Mouse (Mus musculus) gastrocnemius, postnatal 36 days (tissue): ENCODE data around the gene Trnau1ap. TPM values are rescaled to one million over a fixed set of nuclear protein-coding genes. Genes with fewer than 3 reads are reported as not detected.

Experiments
- DNase-seq, 2 experiments: peaks; one replicate each; pipeline ENCODE4 v3.0.0; 2022
- intact Hi-C: fragments of 180-260 bp; cut with DNase I; formaldehyde crosslinking; loops from one replicate; pipeline ENCODE4 v1.15.1; 2025
- total RNA-seq, 2 experiments: library from RNA; stranded (reverse); gene quantifications; 2 replicates each; pipeline ENCODE4 v1.2.3; 2021

Gene Trnau1ap
- total RNA-seq, 2 experiments from 2014 or later: 7.2 to 11.0 TPM

- no peak for DNase-seq
- intact Hi-C loops: no loop called here
Measured at GRCm38 (mm10) chr4:132263313-132263712, 66.0 kb downstream of the Trnau1ap start.

- intact Hi-C loops: no loop called here
Measured at GRCm38 (mm10) chr4:132262358-132262616, 67.1 kb downstream of the Trnau1ap start.

More at GRCm38 (mm10) chr4:132262358-132262616, 67.1 kb downstream of the Trnau1ap start:
- no peak for DNase-seq

Other genes starting within 250 kb of the Trnau1ap start
- gene Oprd1, start 185.1 kb downstream of the Trnau1ap start, total RNA-seq: not detected
- gene Ythdf2, start 117.2 kb downstream of the Trnau1ap start, total RNA-seq: 10 to 100 TPM; 21.6 to 27.3 TPM
- gene Gmeb1, start 67.9 kb downstream of the Trnau1ap start, total RNA-seq: 1 to 10 TPM; 6.9 to 8.6 TPM
- 10 to 100 TPM; 32.5 to 33.4 TPM for gene Taf12, start 55.2 kb downstream of the Trnau1ap start, total RNA-seq
- not detected for gene Rab42, start 26.2 kb downstream of the Trnau1ap start, total RNA-seq
- gene Rcc1, start 24.1 kb upstream of the Trnau1ap start, total RNA-seq: 1 to 10 TPM; 6.0 to 6.3 TPM
- gene Phactr4, start 93.0 kb upstream of the Trnau1ap start, total RNA-seq: 10 to 100 TPM; 10.6 to 11.4 TPM
- gene Med18, start 134.4 kb upstream of the Trnau1ap start, total RNA-seq: 1 to 10 TPM; 2.5 to 3.5 TPM
- gene Sesn2, start 181.0 kb upstream of the Trnau1ap start, total RNA-seq: 1 to 10 TPM; 2.1 to 2.7 TPM
- 10 to 100 TPM; 49.5 to 51.2 TPM for gene Atpif1, start 204.1 kb upstream of the Trnau1ap start, total RNA-seq
- gene Dnajc8, start 206.0 kb upstream of the Trnau1ap start, total RNA-seq: 10 to 100 TPM; 40.0 to 47.4 TPM
- gene Ptafr, start 234.5 kb upstream of the Trnau1ap start, total RNA-seq: 1 to 10 TPM in 1 of 2 experiments, under 1 TPM in 1; 0.64 to 1.0 TPM